ENCODE assay signal across 8 mouse cellular contexts in genomic region chr5:17574413-17575182, GRCm38 (mm10). TPM values are rescaled to one million over a fixed set of nuclear protein-coding genes. Genes with fewer than 3 reads are reported as not detected.
DNase-seq lines count a peak whose midpoint lies in the region; ATAC-seq and TF ChIP-seq lines count a peak whose summit lies in the region.

No protein-coding gene starts in this region.

- TF ChIP-seq CTCF in E14TG2a.4 (conservative IDR thresholded peaks at IDR 0.05; ENCODE audit: low read length), result no peak
- no peak for TF ChIP-seq CTCF in bone marrow macrophage, adult 2 months (IDR thresholded peaks at IDR 0.05; ENCODE audit: low read depth, low read length)

- peak overlapping the region; percentile 87 for H3K4me2 ChIP-seq in forebrain, embryonic 16.5 days (ENCODE audit: low read length)
- peak overlapping the region; percentile 78 for H3K4me2 ChIP-seq in lung, embryonic 15.5 days

- H3K36me3 ChIP-seq in E14TG2a.4 (ENCODE audit: insufficient read depth, low read length), result no peaks in the 10 kb centered on the region
- H3K36me3 ChIP-seq in forebrain, embryonic 16.5 days (ENCODE audit: control insufficient read depth, insufficient read depth), result no peaks in the 10 kb centered on the region
- H3K36me3 ChIP-seq in lung, embryonic 15.5 days, result no peaks in the 10 kb centered on the region

- no peaks in the 10 kb centered on the region for H3K9me3 ChIP-seq in E14TG2a.4 (ENCODE audit: low read length)
- no peaks in the 10 kb centered on the region for H3K9me3 ChIP-seq in forebrain, embryonic 16.5 days (ENCODE audit: control insufficient read depth, low read length)
- H3K9me3 ChIP-seq in lung, embryonic 15.5 days, result no peaks in the 10 kb centered on the region

- ATAC-seq in forebrain, embryonic 16.5 days, result peak; percentile 93
- peak; percentile 96 for ATAC-seq in lung, embryonic 15.5 days (ENCODE audit: borderline replicate concordance, extremely low read depth, low FRiP score, low TSS enrichment)

- TF ChIP-seq POLR2A in bone marrow macrophage, adult 2 months (IDR thresholded peaks at IDR 0.05; ENCODE audit: borderline replicate concordance, low read depth, low read length), result no peak

- intact Hi-C loops in heart, postnatal 14 days (cut with DNase I), result loop anchor here (5.0 kb wide), 3 partner anchors 193 to 637 kb away; no protein-coding TSS in a partner anchor

- peak overlapping the region; percentile 81 for H3K4me3 ChIP-seq in E14TG2a.4 (replicated peaks; ENCODE audit: low read length)
- H3K4me3 ChIP-seq in bone marrow macrophage, adult 2 months (ENCODE audit: insufficient read depth, low read length), result peak overlapping the region; percentile 70
- H3K4me3 ChIP-seq in forebrain, embryonic 16.5 days (replicated peaks; ENCODE audit: low read length), result peak overlapping the region; percentile 70
- peak overlapping the region; percentile 58 for H3K4me3 ChIP-seq in lung, embryonic 15.5 days

- peak; percentile 85 to 89 for DNase-seq in heart, postnatal 14 days
- peak; percentile 84 to 91 for DNase-seq in kidney, postnatal 4 days
- DNase-seq in ovary, postnatal 10 days (ENCODE audit: low spot score), result peak; percentile 76
- DNase-seq in urinary bladder, postnatal 25 days (ENCODE audit: low spot score), result peak; percentile 75

- peaks cover 9% of the 10 kb centered on the region; the same call in 1 of the 2 replicates for H3K4me1 ChIP-seq in E14TG2a.4 (replicated peaks; ENCODE audit: low read depth, low read length)
- no peaks in the 10 kb centered on the region for H3K4me1 ChIP-seq in bone marrow macrophage, adult 2 months (ENCODE audit: control insufficient read depth, insufficient read depth, low read length)
- peaks cover 9% of the 10 kb centered on the region for H3K4me1 ChIP-seq in forebrain, embryonic 16.5 days (replicated peaks; ENCODE audit: control insufficient read depth, insufficient read depth, low read length)
- H3K4me1 ChIP-seq in lung, embryonic 15.5 days, result peaks cover 3% of the 10 kb centered on the region; the same call in 1 of the 2 replicates

- under 1% methylated on average over 59 of the region's 59 CpGs for WGBS in forebrain, embryonic 16.5 days
- WGBS in lung, embryonic 15.5 days, result under 1% methylated on average over 50 of the region's 59 CpGs

- H3K27ac ChIP-seq in bone marrow macrophage, adult 2 months (ENCODE audit: insufficient read depth, low read depth, low read length), result no peak overlapping the region
- peak overlapping the region; percentile 52 for H3K27ac ChIP-seq in forebrain, embryonic 16.5 days (ENCODE audit: low read length)
- H3K27ac ChIP-seq in lung, embryonic 15.5 days, result peak overlapping the region; percentile 78

- H3K27me3 ChIP-seq in E14TG2a.4 (ENCODE audit: insufficient read depth, low read length), result peaks cover 28% of the 10 kb centered on the region
- H3K27me3 ChIP-seq in forebrain, embryonic 16.5 days (replicated peaks; ENCODE audit: control insufficient read depth, insufficient read depth, low read length), result no peaks in the 10 kb centered on the region
- 0 out of 2 replicates have a peak, but pooled peaks cover 4% of the 10 kb centered on the region for H3K27me3 ChIP-seq in lung, embryonic 15.5 days

- H3K9ac ChIP-seq in forebrain, embryonic 16.5 days (replicated peaks; ENCODE audit: low read depth, low read length), result peak overlapping the region; percentile 82
- H3K9ac ChIP-seq in lung, embryonic 15.5 days, result peak overlapping the region; percentile 55

RNA-seq across cellular contexts. Expression of gene Sema3c, which starts 0.5 kb away (rescaled TPM):
- polyA plus RNA-seq in bone marrow macrophage, adult 2 months (2012; ENCODE audit: insufficient read depth, insufficient read length, missing spikeins), result 0.61 and 0.78 TPM in 2 replicates
- 30.3 and 38.8 TPM in 2 replicates for polyA plus RNA-seq in forebrain, embryonic 16.5 days (2015; fragmentation: Nextera tagmentation; extraction: Ambion mirVana)
- total RNA-seq in heart, postnatal 14 days (2021), result 10 to 100 TPM; 22.8 to 25.5 TPM
- polyA plus RNA-seq in lung, embryonic 15.5 days (2015; fragmentation: Nextera tagmentation; extraction: Ambion mirVana), result 30.6 and 34.0 TPM in 2 replicates

Comparison
In these comparisons a context has a peak if more than half of its experiments do, and no peak if none do; other contexts are left out.
1. RNA of gene Sema3c, which starts 0.5 kb away (polyA plus RNA-seq): 30.6 to 34.0 TPM in lung, embryonic 15.5 days and 30.3 to 38.8 TPM in forebrain, embryonic 16.5 days; 0.61 to 0.78 TPM in bone marrow macrophage, adult 2 months; every median in the first group is over 10 times any median in the second.
2. Peak in every context shown above with its lines, with median percentiles within 50 percentile points of each other: H3K4me3 ChIP-seq and DNase-seq.